ENCODE assay signal across 24 mouse cellular contexts in the genomic region with DNA sequence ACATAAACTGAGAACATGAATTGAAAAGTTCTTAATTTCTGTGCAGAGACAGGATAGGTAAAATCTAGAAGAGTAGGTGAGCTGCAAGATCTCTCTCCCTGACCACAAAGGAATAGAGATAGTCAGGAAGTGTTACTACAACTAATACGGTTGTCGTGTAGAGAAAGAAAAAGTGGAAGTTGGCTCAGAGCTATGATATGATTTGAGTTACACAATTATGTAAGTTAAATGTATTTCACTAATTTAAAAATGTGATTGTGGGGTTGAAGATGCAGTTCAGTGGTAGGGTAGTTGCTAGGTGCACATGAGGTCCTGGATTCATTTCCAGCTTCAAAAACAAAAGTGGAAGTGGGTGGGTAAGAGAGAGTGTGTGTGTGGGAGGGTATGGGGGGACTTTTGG.
"Had no signal": no experiment of that assay in that cellular context is flagged by ENCODE, and none has a peak within 500 bp of the region (broad histone marks: within the 10 kb centered on the region; RNA-seq: fewer than 3 reads in every experiment).

No protein-coding gene starts in this region.

- DNase-seq: gastrocnemius, adult 2 months; gastrocnemius, postnatal 10 days; gastrocnemius, postnatal 25 days; heart, adult 2 months; heart, postnatal 14 days; heart, postnatal 36 days; kidney, adult 11 months; kidney, adult 2 months; kidney, adult 9 months; kidney, postnatal 14 days; kidney, postnatal 36 days; layer of hippocampus, postnatal 36 days had no signal

- H3K4me3 ChIP-seq: gastrocnemius, adult 2 months; heart, adult 2 months; heart, embryonic 13.5 days; heart, embryonic 15.5 days; hindbrain, embryonic 13.5 days; kidney, embryonic 15.5 days; limb, embryonic 13.5 days; limb, embryonic 15.5 days; liver, embryonic 12.5 days had no signal

- H3K4me2 ChIP-seq: heart, embryonic 11.5 days; heart, embryonic 13.5 days; heart, embryonic 15.5 days; hindbrain, embryonic 13.5 days; kidney, embryonic 15.5 days; limb, embryonic 13.5 days; limb, embryonic 15.5 days; liver, embryonic 12.5 days had no signal

- H3K27me3 ChIP-seq: heart, embryonic 13.5 days; heart, embryonic 15.5 days; hindbrain, embryonic 13.5 days; kidney, embryonic 15.5 days; limb, embryonic 13.5 days; limb, embryonic 15.5 days; liver, embryonic 12.5 days had no signal

- H3K27ac ChIP-seq: gastrocnemius, adult 2 months; heart, adult 2 months; heart, embryonic 13.5 days; heart, embryonic 15.5 days; hindbrain, embryonic 13.5 days; hindbrain, postnatal 0 days; kidney, embryonic 15.5 days; kidney, postnatal 0 days; limb, embryonic 13.5 days; limb, embryonic 15.5 days; liver, embryonic 12.5 days; liver, embryonic 14.5 days had no signal

- H3K9me3 ChIP-seq: heart, embryonic 13.5 days; heart, embryonic 15.5 days; hindbrain, embryonic 13.5 days; kidney, embryonic 15.5 days; limb, embryonic 13.5 days; limb, embryonic 15.5 days; liver, embryonic 12.5 days had no signal

- ATAC-seq: intestine, embryonic 16.5 days; liver, embryonic 12.5 days had no signal

- H3K36me3 ChIP-seq: heart, embryonic 13.5 days; heart, embryonic 15.5 days; hindbrain, embryonic 13.5 days; kidney, embryonic 15.5 days; limb, embryonic 13.5 days; limb, embryonic 15.5 days; liver, embryonic 12.5 days had no signal

- H3K4me1 ChIP-seq: heart, embryonic 13.5 days; heart, embryonic 15.5 days; kidney, embryonic 15.5 days; limb, embryonic 13.5 days; limb, embryonic 15.5 days; liver, embryonic 12.5 days had no signal

- H3K9ac ChIP-seq: heart, embryonic 13.5 days; heart, embryonic 15.5 days; hindbrain, embryonic 13.5 days; kidney, embryonic 15.5 days; limb, embryonic 13.5 days; limb, embryonic 15.5 days; liver, embryonic 12.5 days; liver, embryonic 14.5 days had no signal
